Mouse (Mus musculus) liver, adult 2 months (tissue): Measurements from ENCODE around the gene Rab11fip4. TPM values are rescaled to one million over a fixed set of nuclear protein-coding genes. Genes with fewer than 3 reads are reported as not detected.

Experiments
- DNase-seq: peaks from one replicate; pipeline ENCODE4 v3.0.0-alpha.2; 2011; ENCODE audit warnings: low read depth, low spot score; ENCODE audit errors: extremely low read depth
- H3K27ac ChIP-seq: fragments of 200-500 bp; replicated peaks from 2 replicates; pipeline ENCODE4 v1.5.1; 2012; ENCODE audit warnings: low read depth, mild to moderate bottlenecking, control low read depth, inconsistent platforms, low read length; ENCODE audit not compliant: insufficient read depth
- H3K27me3 ChIP-seq: fragments of 200-500 bp; 2 replicates; pipeline ENCODE4 v1.6.1; 2012; ENCODE audit warnings: mild to moderate bottlenecking, moderate library complexity, low read length, inconsistent platforms; ENCODE audit not compliant: control insufficient read depth, insufficient read depth
- H3K36me3 ChIP-seq: fragments of 200-500 bp; 2 replicates; pipeline ENCODE4 v1.6.1; 2012; ENCODE audit warnings: low read length, inconsistent platforms; ENCODE audit not compliant: control insufficient read depth, insufficient read depth
- H3K4me1 ChIP-seq: fragments of 200-500 bp; 2 replicates; pipeline ENCODE4 v1.6.1; 2011; ENCODE audit warnings: low read length; ENCODE audit not compliant: control insufficient read depth, insufficient read depth
- H3K4me3 ChIP-seq: fragments of 200-500 bp; 2 replicates; pipeline ENCODE4 v1.5.1; 2011; ENCODE audit warnings: low read depth, mild to moderate bottlenecking, control low read depth, low read length, moderate library complexity; ENCODE audit not compliant: insufficient read depth
- H3K79me2 ChIP-seq: fragments of 200-500 bp; 2 replicates; pipeline ENCODE4 v1.6.1; 2012; ENCODE audit warnings: inconsistent platforms, mild to moderate bottlenecking, low read length, moderate library complexity; ENCODE audit not compliant: control insufficient read depth, insufficient read depth
- H3K9ac ChIP-seq: fragments of 200-500 bp; 2 replicates; pipeline ENCODE4 v1.6.1; 2012; ENCODE audit warnings: low read depth, mild to moderate bottlenecking, control low read depth, inconsistent platforms, low read length
- CTCF ChIP-seq: fragments of 200-500 bp; IDR thresholded peaks from 2 replicates; pipeline ENCODE4 v1.5.1; 2011; ENCODE audit warnings: low read depth, low read length, control low read depth
- POLR2A ChIP-seq: fragments of 200-500 bp; IDR thresholded peaks from 2 replicates; pipeline ENCODE4 v1.6.1; 2011; ENCODE audit warnings: low read length, control low read depth; ENCODE audit not compliant: insufficient read depth; ENCODE audit errors: extremely low read depth
- WGBS: fragments of 180-500 bp; shearing (Covaris S2); methylation state at CpG from one replicate; pipeline ENCODE4 v1.1.7; 2018; 5-methylcytosine and 5-hydroxymethylcytosine counted together
- polyA plus RNA-seq: library from polyadenylated mRNA; depleted of rRNA; stranded (reverse); fragments of >200 nt; gene quantifications from 2 replicates; pipeline ENCODE4 v1.2.3, GENCODE M21; 2012
- total RNA-seq: library from RNA; depleted of rRNA; stranded (reverse); fragments of >200 nt; gene quantifications from 2 replicates; pipeline ENCODE4 v1.2.3, GENCODE M21; 2014

Gene Rab11fip4
- total and polyA plus RNA-seq, 2 experiments = 3.1 to 8.1 TPM

GRCm38 (mm10) chr11:79713678-79714077 is 122.7 kb downstream of the Rab11fip4 start:
- TF ChIP-seq CTCF (no peak), POLR2A (no peak)
- peak overlapping the region; percentile 41 for H3K4me3 ChIP-seq
- peak overlapping the region; percentile 96 for H3K9ac ChIP-seq
- peak overlapping the region; percentile 83 for H3K27ac ChIP-seq
- DNase-seq = peak; percentile 79
- H3K4me1 ChIP-seq = peaks cover 39% of the 10 kb centered on the region
- no peaks in the 10 kb centered on the region for H3K36me3 ChIP-seq
- peaks cover 30% of the 10 kb centered on the region; the same call in 1 of the 2 replicates for H3K79me2 ChIP-seq
- WGBS = 17% methylated on average over 4 of the region's 4 CpGs
- no peaks in the 10 kb centered on the region for H3K27me3 ChIP-seq

GRCm38 (mm10) chr11:79714082-79714742 is 123.2 kb downstream of the Rab11fip4 start:
- Histone ChIP-seq H3K9ac (peak overlapping the region; percentile 60), H3K27me3 (no peaks in the 10 kb centered on the region), H3K79me2 (peaks cover 30% of the 10 kb centered on the region; the same call in 1 of the 2 replicates), H3K4me3 (peak overlapping the region; percentile 41), H3K4me1 (peaks cover 40% of the 10 kb centered on the region), H3K36me3 (no peaks in the 10 kb centered on the region), H3K27ac (peak overlapping the region; percentile 63)
- TF ChIP-seq CTCF (no peak), POLR2A (no peak)
- 24% methylated on average over 13 of the region's 13 CpGs for WGBS
- DNase-seq = peak; percentile 66

- H3K36me3 ChIP-seq = no peaks in the 10 kb centered on the region
- H3K27me3 ChIP-seq = no peaks in the 10 kb centered on the region
- H3K4me3 ChIP-seq = no peak overlapping the region
- peak; percentile 27 for DNase-seq
- WGBS = 35% methylated on average over 6 of the region's 6 CpGs
- TF ChIP-seq CTCF (no peak), POLR2A (no peak)
- H3K27ac ChIP-seq = peak overlapping the region; percentile 63
- peaks cover 30% of the 10 kb centered on the region; the same call in 1 of the 2 replicates for H3K79me2 ChIP-seq
- peak overlapping the region; percentile 60 for H3K9ac ChIP-seq
- H3K4me1 ChIP-seq = peaks cover 43% of the 10 kb centered on the region
These were observed 123.7 kb downstream of the Rab11fip4 start for GRCm38 (mm10) chr11:79714743-79715110.

- no peak for DNase-seq
- Histone ChIP-seq H3K4me3 (no peak overlapping the region), H3K27me3 (no peaks in the 10 kb centered on the region), H3K9ac (peak overlapping the region; percentile 28), H3K36me3 (no peaks in the 10 kb centered on the region), H3K79me2 (peaks cover 30% of the 10 kb centered on the region; the same call in 1 of the 2 replicates), H3K4me1 (peaks cover 48% of the 10 kb centered on the region), H3K27ac (peak overlapping the region; percentile 0; the same call in 1 of the 2 replicates)
- no peak for TF ChIP-seq CTCF
- no peak for TF ChIP-seq POLR2A
- 73% methylated on average over 8 of the region's 8 CpGs for WGBS
These were observed 124.3 kb downstream of the Rab11fip4 start for GRCm38 (mm10) chr11:79715316-79715715.

- DNase-seq = peak; percentile 75
- Histone ChIP-seq H3K27me3 (no peaks in the 10 kb centered on the region), H3K4me3 (no peak overlapping the region)
These were observed 124.9 kb downstream of the Rab11fip4 start for GRCm38 (mm10) chr11:79715733-79716452.

GRCm38 (mm10) chr11:79716453-79716749 is 125.4 kb downstream of the Rab11fip4 start:
- Histone ChIP-seq H3K27me3 (no peaks in the 10 kb centered on the region), H3K36me3 (no peaks in the 10 kb centered on the region), H3K4me3 (no peak overlapping the region), H3K4me1 (peaks cover 49% of the 10 kb centered on the region), H3K27ac (peak overlapping the region; percentile 88), H3K9ac (peak overlapping the region; percentile 5; the same call in 1 of the 2 replicates), H3K79me2 (peaks cover 31% of the 10 kb centered on the region; the same call in 1 of the 2 replicates)
- 71% methylated on average over 2 of the region's 2 CpGs for WGBS
- TF ChIP-seq POLR2A (no peak), CTCF (no peak)
- no peak for DNase-seq

More at GRCm38 (mm10) chr11:79715733-79716452, 124.9 kb downstream of the Rab11fip4 start:
- TF ChIP-seq POLR2A = no peak
- TF ChIP-seq CTCF = no peak
- H3K27ac ChIP-seq = peak overlapping the region; percentile 88
- 45% methylated on average over 6 of the region's 6 CpGs for WGBS
- H3K79me2 ChIP-seq = peaks cover 33% of the 10 kb centered on the region; the same call in 1 of the 2 replicates
- no peaks in the 10 kb centered on the region for H3K36me3 ChIP-seq
- H3K4me1 ChIP-seq = peaks cover 49% of the 10 kb centered on the region
- H3K9ac ChIP-seq = no peak overlapping the region
